Mouse (Mus musculus) naive thymus-derived CD4-positive, alpha-beta T cell, adult 2 months (primary cell): ENCODE results near the gene 6330409D20Rik.
A peak's percentile ranks its signal among the peaks of the same experiment; 100 is the strongest.

Experiments used
- DNase-seq: peaks from one replicate; pipeline ENCODE4 v3.0.0-alpha.2; 2011; ENCODE audit warnings: low read depth

6330409D20Rik gene

GRCm38 (mm10) chr2:32756674-32757055 lies 15.8 kb upstream of the 6330409D20Rik start:
- no peak for DNase-seq

GRCm38 (mm10) chr2:32752181-32752580 lies 11.4 kb upstream of the 6330409D20Rik start:
- DNase-seq = no peak

GRCm38 (mm10) chr2:32751665-32752033 lies 10.8 kb upstream of the 6330409D20Rik start:
- DNase-seq = no peak

- DNase-seq = no peak
These were observed 10.3 kb upstream of the 6330409D20Rik start for GRCm38 (mm10) chr2:32750887-32751664.

GRCm38 (mm10) chr2:32750199-32750598 lies 9.4 kb upstream of the 6330409D20Rik start:
- no peak for DNase-seq

- DNase-seq = no peak
These were observed 8.3 kb upstream of the 6330409D20Rik start for GRCm38 (mm10) chr2:32749082-32749481.

GRCm38 (mm10) chr2:32744272-32744982 lies 3.6 kb upstream of the 6330409D20Rik start:
- DNase-seq = no peak

- DNase-seq = no peak
These were observed 1.3 kb upstream of the 6330409D20Rik start for GRCm38 (mm10) chr2:32742173-32742531.

- DNase-seq = no peak
These were observed 707 bp upstream of the 6330409D20Rik start for GRCm38 (mm10) chr2:32741273-32742172.

- DNase-seq = no peak
These were observed 1.5 kb downstream of the 6330409D20Rik start for GRCm38 (mm10) chr2:32739311-32739710.

- DNase-seq = no peak
These were observed 3.8 kb downstream of the 6330409D20Rik start for GRCm38 (mm10) chr2:32737008-32737407.

GRCm38 (mm10) chr2:32736306-32736829 lies 4.4 kb downstream of the 6330409D20Rik start:
- no peak for DNase-seq

- DNase-seq = no peak
These were observed 5.9 kb downstream of the 6330409D20Rik start for GRCm38 (mm10) chr2:32734933-32735332.

GRCm38 (mm10) chr2:32734480-32734879 lies 6.3 kb downstream of the 6330409D20Rik start:
- no peak for DNase-seq

GRCm38 (mm10) chr2:32732695-32733094 lies 8.1 kb downstream of the 6330409D20Rik start:
- DNase-seq = no peak

- no peak for DNase-seq
These were observed 8.9 kb downstream of the 6330409D20Rik start for GRCm38 (mm10) chr2:32731911-32732310.

- no peak for DNase-seq
These were observed 10.0 kb downstream of the 6330409D20Rik start for GRCm38 (mm10) chr2:32730854-32731253.

- DNase-seq = no peak
These were observed 11.3 kb downstream of the 6330409D20Rik start for GRCm38 (mm10) chr2:32729547-32729946.

- no peak for DNase-seq
These were observed 12.4 kb downstream of the 6330409D20Rik start for GRCm38 (mm10) chr2:32728463-32728862.

GRCm38 (mm10) chr2:32727435-32727834 lies 13.4 kb downstream of the 6330409D20Rik start:
- peak; percentile 76 for DNase-seq

- peak; percentile 83 for DNase-seq
These were observed 15.7 kb downstream of the 6330409D20Rik start for GRCm38 (mm10) chr2:32724832-32725790.
